Mouse (Mus musculus) midbrain, embryonic 10.5 days (tissue): Measurements from ENCODE around the gene Susd1. TPM values are rescaled to one million over a fixed set of nuclear protein-coding genes. Genes with fewer than 3 reads are reported as not detected.

Experiments used
- DNase-seq: peaks from one replicate; pipeline ENCODE4 v3.0.0-alpha.2; 2017; ENCODE audit warnings: low spot score
- H3K27ac ChIP-seq: fragments of 300-500 bp; sonication (generic); replicated peaks from 2 replicates; pipeline ENCODE4 v1.5.1; 2016; ENCODE audit warnings: mild to moderate bottlenecking
- H3K27me3 ChIP-seq: fragments of 300-500 bp; sonication (generic); 2 replicates; pipeline ENCODE4 v1.6.1; 2016; ENCODE audit warnings: low read depth, mild to moderate bottlenecking; ENCODE audit not compliant: poor library complexity, severe bottlenecking
- H3K36me3 ChIP-seq: fragments of 300-500 bp; sonication (generic); 2 replicates; pipeline ENCODE4 v1.6.1; 2016; ENCODE audit warnings: mild to moderate bottlenecking, moderate library complexity
- H3K4me1 ChIP-seq: fragments of 300-500 bp; sonication (generic); 2 replicates; pipeline ENCODE4 v1.6.1; 2016
- H3K4me3 ChIP-seq: fragments of 300-500 bp; sonication (generic); 2 replicates; pipeline ENCODE4 v1.5.1; 2016; ENCODE audit warnings: mild to moderate bottlenecking, moderate library complexity
- H3K9me3 ChIP-seq: fragments of 300-500 bp; sonication (generic); replicated peaks from 2 replicates; pipeline ENCODE4 v1.6.1; 2016; ENCODE audit warnings: mild to moderate bottlenecking
- WGBS: fragments of 180-500 bp; shearing (Covaris S2); methylation state at CpG from one replicate; pipeline ENCODE4 v1.1.7; 2016; 5-methylcytosine and 5-hydroxymethylcytosine counted together
- polyA plus RNA-seq: library from polyadenylated mRNA; unstranded; fragments of >200 nt; fragmentation: Nextera tagmentation; extraction: Ambion mirVana; gene quantifications from 2 replicates; pipeline ENCODE4 v1.2.1, GENCODE M21; 2016

Gene Susd1
- polyA plus RNA-seq, 1 experiment from 2014 or later = 1.8 TPM

DNA sequence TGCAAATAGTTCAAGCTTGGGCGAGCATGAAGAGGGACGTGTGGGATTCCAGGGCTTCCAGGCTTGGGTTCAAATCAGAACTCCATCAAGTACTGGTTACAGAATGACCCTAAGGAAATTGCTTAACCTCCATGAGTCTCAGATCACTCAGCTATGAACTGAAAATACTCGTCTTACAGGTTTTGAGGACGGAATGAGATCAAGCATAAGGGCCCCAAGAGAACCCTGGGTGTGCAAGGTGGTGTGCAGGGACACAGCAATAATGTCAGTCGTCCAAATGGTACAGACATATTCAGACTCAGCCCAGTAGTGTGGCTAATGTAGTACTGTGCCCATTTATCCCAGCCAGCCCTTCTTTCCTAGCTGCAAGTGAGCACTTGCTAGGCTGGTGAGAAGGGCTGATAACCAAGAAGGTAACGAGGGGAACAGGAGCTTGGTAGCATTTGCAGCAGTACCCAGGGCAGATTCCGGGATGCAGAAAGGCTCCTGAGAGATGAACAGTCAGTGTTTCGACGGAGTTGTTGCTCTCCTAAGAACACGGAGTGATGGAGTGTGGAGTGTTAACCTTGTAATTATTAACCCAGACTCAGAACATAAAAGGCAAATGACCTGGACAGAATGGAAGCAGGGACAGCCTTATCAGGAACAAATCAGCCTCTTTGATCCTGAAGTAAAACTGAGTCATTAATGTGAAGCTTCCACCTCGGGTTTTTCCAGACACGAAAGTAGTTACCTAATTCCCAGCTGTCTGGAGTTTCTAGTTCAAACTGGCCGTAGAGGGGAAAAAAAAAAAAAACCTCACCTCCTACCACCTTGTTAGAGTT, 50.8 kb downstream of the Susd1 start:
- no peaks in the 10 kb centered on the region for H3K27me3 ChIP-seq
- H3K36me3 ChIP-seq = no peaks in the 10 kb centered on the region
- no peak overlapping the region for H3K27ac ChIP-seq
- no peaks in the 10 kb centered on the region for H3K9me3 ChIP-seq
- H3K4me3 ChIP-seq = no peak overlapping the region
- DNase-seq = no peak
- 80% methylated on average over 13 of the region's 13 CpGs for WGBS
- peaks cover 11% of the 10 kb centered on the region for H3K4me1 ChIP-seq

DNA sequence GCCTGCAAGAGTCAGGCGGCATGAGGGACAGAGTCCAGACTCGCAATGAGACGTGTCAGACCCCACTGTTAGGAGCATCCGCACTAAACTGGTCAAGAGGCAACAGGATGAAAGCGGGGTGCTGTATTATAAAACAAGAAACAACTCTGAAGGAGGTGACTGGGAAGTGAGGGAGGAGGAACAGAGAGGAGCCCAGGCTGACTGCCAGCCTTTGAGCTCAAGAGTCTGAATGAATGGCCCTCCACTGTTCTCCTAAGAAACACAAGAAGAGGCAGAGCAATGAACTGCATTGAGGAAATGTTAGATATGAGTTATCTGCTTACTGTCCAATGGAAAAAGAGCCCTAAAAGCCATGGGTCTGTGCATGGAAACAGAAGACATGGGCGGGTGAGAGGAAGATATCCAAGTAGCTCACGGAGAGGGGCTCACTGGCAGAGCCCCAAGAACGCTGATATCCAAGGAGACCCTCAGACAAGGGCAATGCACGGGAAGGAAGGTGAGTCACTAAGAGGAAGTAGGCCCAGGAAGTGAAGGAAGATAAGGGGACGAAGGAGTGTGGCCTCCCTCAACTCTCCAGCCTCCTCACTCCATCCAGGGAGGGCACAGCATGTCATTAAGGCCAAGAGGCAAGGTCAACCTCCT, 53.1 kb downstream of the Susd1 start:
- Histone ChIP-seq H3K27me3 (no peaks in the 10 kb centered on the region), H3K4me3 (no peak overlapping the region), H3K4me1 (peaks cover 16% of the 10 kb centered on the region), H3K36me3 (no peaks in the 10 kb centered on the region), H3K27ac (no peak overlapping the region), H3K9me3 (no peaks in the 10 kb centered on the region)
- WGBS = 88% methylated on average over 10 of the region's 10 CpGs
- DNase-seq = no peak

DNA sequence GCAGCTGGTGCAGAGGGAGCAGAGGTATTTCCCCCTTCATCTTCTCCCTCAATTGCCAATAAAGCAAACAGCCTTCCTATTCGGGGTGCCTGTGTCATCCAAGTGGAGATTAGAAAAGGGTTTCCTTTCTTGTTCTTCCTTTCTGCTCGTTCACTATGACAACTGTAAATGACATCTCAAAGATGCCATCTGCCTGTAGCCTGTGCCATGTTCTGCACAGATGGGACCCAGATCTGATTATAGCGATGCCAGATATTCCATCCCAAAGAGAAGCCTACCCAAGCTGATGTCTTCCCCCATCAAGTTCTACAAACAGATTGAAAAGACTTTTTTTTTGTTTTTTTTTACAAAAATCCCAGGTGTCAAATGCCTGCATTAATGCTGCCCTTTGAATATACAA, 54.6 kb downstream of the Susd1 start:
- WGBS = 83% methylated on average over 3 of the region's 3 CpGs
- no peaks in the 10 kb centered on the region for H3K27me3 ChIP-seq
- no peak overlapping the region for H3K4me3 ChIP-seq
- no peaks in the 10 kb centered on the region for H3K36me3 ChIP-seq
- H3K27ac ChIP-seq = no peak overlapping the region
- H3K9me3 ChIP-seq = no peaks in the 10 kb centered on the region
- peaks cover 12% of the 10 kb centered on the region for H3K4me1 ChIP-seq
- DNase-seq = no peak

DNA sequence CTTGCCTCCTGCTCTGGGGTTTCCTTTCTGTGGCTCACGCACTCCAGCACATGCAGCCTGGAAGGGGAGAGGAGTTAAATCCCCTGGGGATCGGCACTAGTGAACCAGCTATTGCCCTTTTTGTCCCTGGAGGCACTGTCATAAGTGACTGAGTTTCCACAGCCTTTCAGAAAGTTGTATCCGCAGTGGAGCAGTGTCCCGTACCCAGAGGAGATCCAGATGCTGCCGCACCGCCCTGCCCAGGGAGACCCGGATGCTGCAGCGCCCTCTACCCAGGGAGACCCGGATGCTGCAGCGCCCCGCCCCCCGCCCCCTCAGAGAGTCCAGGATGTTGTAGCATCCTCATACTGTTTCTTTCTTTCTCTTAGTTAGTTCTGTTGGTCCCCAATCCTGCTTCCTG, 56.3 kb downstream of the Susd1 start:
- WGBS = 28% methylated on average over 12 of the region's 12 CpGs
- Histone ChIP-seq H3K27me3 (no peaks in the 10 kb centered on the region), H3K4me3 (peak overlapping the region; percentile 40), H3K4me1 (peaks cover 6% of the 10 kb centered on the region), H3K27ac (peak overlapping the region; percentile 61), H3K36me3 (no peaks in the 10 kb centered on the region), H3K9me3 (no peaks in the 10 kb centered on the region)
- peak; percentile 61 for DNase-seq

DNA sequence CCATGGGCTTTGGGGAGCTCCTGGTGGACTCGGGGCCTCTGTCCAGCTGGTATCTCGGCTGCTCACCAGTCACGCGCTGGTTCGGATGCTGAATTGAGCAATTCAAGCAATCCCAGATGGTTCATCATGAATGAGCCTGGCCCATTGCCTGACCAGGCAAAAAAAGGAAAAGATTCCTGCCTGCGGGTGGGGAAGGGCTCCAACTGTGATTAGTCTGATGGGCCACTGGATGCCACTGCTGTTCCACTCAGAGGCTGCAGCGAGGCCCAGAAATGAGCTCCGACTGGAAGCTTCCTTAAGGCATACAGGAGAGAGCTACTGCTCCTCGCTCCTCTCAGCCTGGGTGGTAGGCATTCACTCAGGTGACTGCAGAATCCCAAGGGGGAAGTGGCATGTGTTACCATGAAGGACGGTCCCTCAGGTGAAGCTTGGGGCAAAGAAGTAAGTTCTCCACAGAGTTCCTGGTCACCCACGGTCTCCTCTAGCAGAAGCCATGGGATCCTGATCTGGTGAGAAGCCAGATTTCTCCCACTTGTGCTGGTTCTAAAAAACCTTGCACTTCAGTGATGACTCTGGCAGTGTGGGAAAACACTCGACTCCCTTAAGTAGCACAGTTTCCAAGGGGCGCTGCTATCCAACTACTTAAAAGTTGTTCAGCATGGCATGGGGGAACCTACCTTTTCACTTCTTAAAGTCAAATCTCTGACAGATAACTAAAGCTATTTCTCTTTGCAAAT, 57.3 kb downstream of the Susd1 start:
- WGBS = 82% methylated on average over 13 of the region's 13 CpGs
- Histone ChIP-seq H3K4me3 (no peak overlapping the region), H3K27me3 (no peaks in the 10 kb centered on the region), H3K4me1 (peaks cover 6% of the 10 kb centered on the region), H3K36me3 (no peaks in the 10 kb centered on the region), H3K27ac (no peak overlapping the region), H3K9me3 (no peaks in the 10 kb centered on the region)
- no peak for DNase-seq

DNA sequence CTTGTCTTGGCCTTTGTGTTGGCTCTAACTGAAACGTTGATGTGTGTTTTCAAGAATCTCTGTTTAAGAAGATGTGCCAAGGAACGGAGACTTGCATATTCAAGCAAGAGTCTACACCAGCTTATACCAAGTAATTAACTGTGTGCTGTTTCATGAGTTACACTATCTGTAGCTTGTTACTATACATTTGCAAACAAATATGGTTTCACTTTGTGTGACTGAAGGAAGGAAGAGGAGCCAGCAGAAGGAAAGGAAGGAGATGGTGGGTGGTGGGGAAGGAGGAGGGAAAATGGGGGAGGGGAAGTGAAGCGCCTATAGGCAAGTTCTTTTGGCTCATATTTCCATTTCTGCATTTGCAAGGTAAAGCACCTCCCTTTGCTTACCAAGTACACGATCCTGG, 58.0 kb downstream of the Susd1 start:
- Histone ChIP-seq H3K4me1 (peaks cover 6% of the 10 kb centered on the region), H3K36me3 (no peaks in the 10 kb centered on the region), H3K4me3 (no peak overlapping the region), H3K27me3 (no peaks in the 10 kb centered on the region), H3K27ac (no peak overlapping the region), H3K9me3 (no peaks in the 10 kb centered on the region)
- no peak for DNase-seq
- WGBS = 88% methylated on average over 4 of the region's 4 CpGs

DNA sequence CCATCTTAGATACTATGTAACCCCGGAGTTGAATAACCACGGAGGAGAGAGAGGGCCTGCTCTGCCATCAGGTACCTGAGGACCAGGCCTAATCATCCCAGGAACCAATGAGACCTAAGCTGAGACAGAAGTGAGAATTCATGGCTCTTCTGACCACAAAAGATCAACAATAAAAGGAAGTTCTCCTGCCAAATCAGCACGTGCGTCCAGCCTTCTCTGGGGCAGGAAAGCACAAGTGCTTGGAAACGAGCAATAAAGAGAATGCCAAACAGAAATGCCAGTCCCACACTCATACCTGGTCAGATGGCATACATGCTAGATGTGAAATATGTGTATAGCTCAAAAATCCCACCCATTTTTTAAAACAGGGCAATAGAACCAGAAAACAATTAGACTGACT, 58.6 kb downstream of the Susd1 start:
- Histone ChIP-seq H3K9me3 (no peaks in the 10 kb centered on the region), H3K4me1 (peaks cover 6% of the 10 kb centered on the region), H3K27me3 (no peaks in the 10 kb centered on the region), H3K36me3 (no peaks in the 10 kb centered on the region), H3K4me3 (no peak overlapping the region), H3K27ac (no peak overlapping the region)
- 84% methylated on average over 5 of the region's 5 CpGs for whole genome bisulfite sequencing
- no peak for DNase-seq

DNA sequence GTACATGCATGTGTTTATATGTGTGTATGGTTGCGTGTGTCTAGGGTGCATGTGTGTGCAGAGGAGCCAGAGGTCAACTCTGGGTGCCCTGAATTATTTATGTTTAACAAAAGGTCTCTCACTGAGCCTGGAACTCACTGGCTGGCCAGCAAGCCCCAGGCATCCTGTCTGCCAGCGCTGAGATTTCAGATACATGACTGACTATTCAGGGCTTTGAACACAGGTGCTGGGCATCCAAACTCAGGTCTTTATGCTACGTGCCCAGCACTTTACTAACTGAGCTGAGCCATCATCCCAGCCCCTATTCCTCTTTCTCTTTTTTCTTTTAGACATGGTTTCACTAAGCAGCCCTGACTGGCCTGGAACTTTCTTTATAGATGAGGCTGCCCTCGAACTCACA, 59.8 kb downstream of the Susd1 start:
- DNase-seq = no peak
- H3K27me3 ChIP-seq = no peaks in the 10 kb centered on the region
- H3K4me1 ChIP-seq = peaks cover 6% of the 10 kb centered on the region
- no peaks in the 10 kb centered on the region for H3K9me3 ChIP-seq
- no peaks in the 10 kb centered on the region for H3K36me3 ChIP-seq
- 90% methylated on average over 4 of the region's 4 CpGs for WGBS
- no peak overlapping the region for H3K27ac ChIP-seq
- H3K4me3 ChIP-seq = no peak overlapping the region

DNA sequence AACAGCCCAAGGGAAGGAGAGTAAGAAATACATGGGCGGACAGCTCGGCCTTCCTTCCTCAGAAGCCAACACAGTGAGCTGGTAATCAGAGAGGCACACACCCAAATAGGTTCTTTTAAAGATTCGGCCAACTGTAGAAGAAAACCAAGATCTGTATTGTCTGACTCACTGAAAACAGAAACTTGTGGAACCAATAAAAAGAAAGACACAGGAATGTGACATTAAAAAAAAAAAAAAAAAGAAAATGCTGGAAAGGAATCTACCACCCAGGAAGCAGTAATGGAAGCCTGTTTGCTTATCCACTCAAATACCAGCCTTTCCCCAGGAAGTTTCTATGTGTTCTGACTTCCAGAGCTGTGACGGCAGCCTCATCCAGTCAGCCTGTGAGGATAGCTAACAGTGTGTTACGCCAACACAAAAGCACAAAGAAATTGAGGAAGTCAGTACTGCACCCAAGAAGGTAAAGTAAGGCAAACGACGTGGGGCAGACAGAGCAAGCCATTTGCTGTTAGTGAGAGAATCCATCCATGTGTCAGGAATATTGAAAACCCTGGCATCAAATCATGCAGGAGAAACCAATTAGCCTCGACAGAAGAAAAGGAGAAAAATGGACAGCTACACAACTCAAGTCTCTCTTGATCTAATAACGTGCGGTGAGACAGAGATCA, 64.0 kb downstream of the Susd1 start:
- no peaks in the 10 kb centered on the region for H3K9me3 ChIP-seq
- no peak for DNase-seq
- H3K36me3 ChIP-seq = no peaks in the 10 kb centered on the region
- peaks cover 3% of the 10 kb centered on the region for H3K4me1 ChIP-seq
- H3K27me3 ChIP-seq = no peaks in the 10 kb centered on the region
- 74% methylated on average over 10 of the region's 10 CpGs for WGBS
- no peak overlapping the region for H3K27ac ChIP-seq
- no peak overlapping the region for H3K4me3 ChIP-seq

DNA sequence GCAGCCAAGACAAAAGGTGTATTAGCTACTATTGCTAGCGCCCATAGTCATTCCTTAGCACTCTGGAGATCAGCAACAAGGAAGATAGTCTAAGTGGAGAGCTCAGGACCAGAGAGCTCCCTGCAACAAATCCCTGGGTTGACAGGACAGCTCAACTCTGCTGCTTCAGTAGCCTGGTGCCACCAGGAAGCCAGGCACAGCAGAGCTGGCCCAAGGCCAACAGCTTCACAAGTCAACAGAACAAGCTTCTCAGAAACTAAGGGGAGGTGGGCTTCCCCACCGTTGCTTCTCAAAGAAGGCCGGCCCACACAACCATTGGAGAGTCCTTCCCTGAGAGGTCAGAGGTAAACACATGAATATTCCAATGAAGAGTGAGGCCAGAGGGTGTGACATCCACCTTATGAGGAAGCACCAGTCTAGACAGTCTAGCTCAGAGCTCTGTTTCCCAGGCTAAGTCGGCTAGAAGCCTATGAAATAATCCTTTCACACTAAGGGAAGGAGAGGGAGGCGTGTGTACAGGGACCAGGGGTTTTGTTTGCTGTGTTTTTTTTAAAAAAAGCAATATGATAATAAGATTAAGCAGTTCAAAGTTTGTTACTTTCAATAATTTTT, 65.8 kb downstream of the Susd1 start:
- Histone ChIP-seq H3K4me1 (peaks cover 3% of the 10 kb centered on the region), H3K4me3 (no peak overlapping the region), H3K27me3 (no peaks in the 10 kb centered on the region), H3K9me3 (no peaks in the 10 kb centered on the region), H3K36me3 (no peaks in the 10 kb centered on the region), H3K27ac (no peak overlapping the region; the same call in 1 of the 2 replicates)
- DNase-seq = no peak
- WGBS = 78% methylated on average over 5 of the region's 5 CpGs

DNA sequence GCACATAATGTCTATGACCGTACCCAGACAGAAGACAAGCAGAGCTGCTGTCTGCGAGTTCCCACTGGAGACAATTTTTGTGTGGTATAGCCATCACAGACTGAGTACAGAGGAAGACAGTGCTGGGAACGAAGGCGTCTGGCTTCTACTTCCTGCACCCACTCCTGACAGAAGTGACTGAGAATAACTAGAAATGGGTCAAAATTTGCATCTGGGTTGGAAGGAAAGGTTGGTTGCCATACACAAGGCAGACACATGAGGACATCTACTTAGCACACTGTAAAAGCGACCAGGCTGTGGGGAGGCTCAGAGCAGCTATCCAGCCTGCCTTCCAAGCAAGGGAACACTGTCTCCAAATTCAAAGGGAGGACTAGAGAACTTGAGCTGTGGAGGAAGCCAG, 66.5 kb downstream of the Susd1 start:
- 95% methylated on average over 5 of the region's 5 CpGs for WGBS
- no peaks in the 10 kb centered on the region for H3K9me3 ChIP-seq

DNA sequence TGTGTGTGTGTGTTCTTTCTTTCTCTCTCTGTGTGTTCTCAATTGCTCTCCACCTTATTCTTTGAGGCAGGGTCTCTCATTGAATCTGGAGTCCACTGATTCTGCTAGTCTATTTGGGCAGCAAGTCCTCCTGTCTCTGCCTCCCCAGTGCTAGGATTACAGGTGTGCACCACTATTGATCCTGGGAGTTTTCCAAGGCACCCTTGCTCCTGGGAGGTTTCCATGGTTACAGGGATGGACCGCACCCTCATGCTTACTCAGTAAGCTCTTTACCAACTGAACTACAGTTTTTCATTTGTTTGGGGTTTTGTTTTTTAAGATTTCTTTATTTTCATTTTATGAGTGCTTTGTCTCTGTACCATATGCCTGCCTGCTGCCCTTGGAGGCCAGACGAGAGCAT, 68.5 kb downstream of the Susd1 start:
- Histone ChIP-seq H3K4me1 (peaks cover 3% of the 10 kb centered on the region), H3K27ac (no peak overlapping the region), H3K4me3 (no peak overlapping the region), H3K36me3 (no peaks in the 10 kb centered on the region), H3K27me3 (no peaks in the 10 kb centered on the region), H3K9me3 (no peaks in the 10 kb centered on the region)
- whole genome bisulfite sequencing = 94% methylated on average over 2 of the region's 2 CpGs
- DNase-seq = no peak

More for the DNA sequence above, 66.5 kb downstream of the Susd1 start:
- no peak for DNase-seq
- Histone ChIP-seq H3K27me3 (no peaks in the 10 kb centered on the region), H3K36me3 (no peaks in the 10 kb centered on the region), H3K4me1 (peaks cover 3% of the 10 kb centered on the region), H3K27ac (no peak overlapping the region; the same call in 1 of the 2 replicates), H3K4me3 (no peak overlapping the region)
